In genomic region chr5:107017544-107017943, GRCm38 (mm10) we compare ENCODE assay signal across 13 mouse cellular contexts. TPM values are rescaled to one million over a fixed set of nuclear protein-coding genes. Genes with fewer than 3 reads are reported as not detected.
A peak's percentile ranks its signal among the peaks of the same experiment; 100 is the strongest.
DNase-seq lines count a peak whose midpoint lies in the region; ATAC-seq and TF ChIP-seq lines count a peak whose summit lies in the region.
"Had no signal": no experiment of that assay in that cellular context is flagged by ENCODE, and none has a peak within 500 bp of the region (broad histone marks: within the 10 kb centered on the region; RNA-seq: fewer than 3 reads in every experiment).

No protein-coding gene starts in this region.

- WGBS in lung, postnatal 0 days: 68% methylated on average over 2 of the region's 2 CpGs

- intact Hi-C loops in gastrocnemius, adult 2 months (cut with DNase I): no loop called here
- intact Hi-C loops in left cerebral cortex, postnatal 10 days (cut with DNase I): no loop called here

- no peaks in the 10 kb centered on the region for H3K27me3 ChIP-seq in lung, postnatal 0 days (replicated peaks; ENCODE audit: insufficient read depth, low read length)
- H3K27me3 ChIP-seq: heart, embryonic 15.5 days had no signal

- no peak overlapping the region for H3K27ac ChIP-seq in gastrocnemius, adult 2 months
- H3K27ac ChIP-seq in lung, postnatal 0 days (ENCODE audit: low read length): no peak overlapping the region
- H3K27ac ChIP-seq: heart, embryonic 15.5 days had no signal

- no peaks in the 10 kb centered on the region for H3K9me3 ChIP-seq in lung, postnatal 0 days (ENCODE audit: low read length)
- H3K9me3 ChIP-seq: heart, embryonic 15.5 days had no signal

- no peak for ATAC-seq in lung, postnatal 0 days
- ATAC-seq in megakaryocyte progenitor cell, adult 5-6 weeks (replicated peaks; ENCODE audit: poor library complexity): peak; percentile 23; the same call in 1 of the 2 replicates
- ATAC-seq: midbrain, embryonic 16.5 days had no signal

- no peak overlapping the region for H3K4me3 ChIP-seq in gastrocnemius, adult 2 months
- H3K4me3 ChIP-seq in lung, postnatal 0 days (ENCODE audit: low read depth, low read length): no peak overlapping the region
- H3K4me3 ChIP-seq: heart, embryonic 15.5 days had no signal

- no peak for DNase-seq in gastrocnemius, adult 2 months
- no peak for DNase-seq in gastrocnemius, postnatal 4 days (ENCODE audit: low spot score in 2 of 2)
- DNase-seq in lung, postnatal 0 days (ENCODE audit: low spot score): no peak
- no peak for DNase-seq in lung, postnatal 10 days
- peak; percentile 54 for DNase-seq in R1 (ENCODE audit: low read depth, low spot score)
- DNase-seq in left cerebral cortex, postnatal 10 days (ENCODE audit: extremely low spot score in 1 of 2, low spot score in 2 of 2): no peak
- no peak for DNase-seq in left cerebral cortex, adult 18-20 months (ENCODE audit: low spot score in 2 of 2)
- DNase-seq: adrenal gland, adult 8-10 months; cerebellum, postnatal 25 days; kidney, adult 9 months had no signal

- no peaks in the 10 kb centered on the region for H3K36me3 ChIP-seq in lung, postnatal 0 days (ENCODE audit: insufficient read depth, low read length)
- H3K36me3 ChIP-seq: heart, embryonic 15.5 days had no signal

- no peak overlapping the region for H3K4me2 ChIP-seq in lung, postnatal 0 days (replicated peaks; ENCODE audit: low read depth, low read length)
- H3K4me2 ChIP-seq: heart, embryonic 15.5 days had no signal

- peaks cover 20% of the 10 kb centered on the region; the same call in 1 of the 2 replicates for H3K4me1 ChIP-seq in lung, postnatal 0 days (ENCODE audit: insufficient read depth, low read depth, low read length)

- no peak overlapping the region for H3K9ac ChIP-seq in lung, postnatal 0 days (replicated peaks; ENCODE audit: low read depth)
- H3K9ac ChIP-seq: heart, embryonic 15.5 days had no signal

- TF ChIP-seq EP300 in lung, postnatal 0 days (IDR thresholded peaks at IDR 0.05): no peak

- TF ChIP-seq CTCF in gastrocnemius, adult 2 months (IDR thresholded peaks at IDR 0.05): peak; percentile 44
- peak; percentile 50 for TF ChIP-seq CTCF in lung, postnatal 0 days (IDR thresholded peaks at IDR 0.05)

RNA-seq across cellular contexts. Expression of gene Cdc7, which starts 53.4 kb away (rescaled TPM):
- total RNA-seq in gastrocnemius, adult 2 months (2021): under 1 TPM; 0.31 to 0.47 TPM
- 1 to 10 TPM; 6.5 to 7.1 TPM for total RNA-seq in gastrocnemius, postnatal 4 days (2021)
- polyA plus RNA-seq in lung, postnatal 0 days (2015; fragmentation: Nextera tagmentation; extraction: Ambion mirVana): 4.3 and 5.2 TPM in 2 replicates
- 31.6 and 38.2 TPM in 2 replicates for total RNA-seq in megakaryocyte progenitor cell, adult 5-6 weeks (2015)
- total RNA-seq in megakaryocyte progenitor cell, adult 5-6 weeks (2017): 30.9 and 42.9 TPM in 2 replicates
- 10 to 100 TPM; 14.0 to 15.9 TPM for total RNA-seq in left cerebral cortex, postnatal 10 days (2021)
- total RNA-seq in left cerebral cortex, adult 18-20 months (2021): 10 to 100 TPM; 12.4 to 15.4 TPM

Comparison
In these comparisons a context has a peak if more than half of its experiments do, and no peak if none do; other contexts are left out.
1. RNA of gene Cdc7, which starts 53.4 kb away (total RNA-seq): 30.9 to 42.9 TPM in megakaryocyte progenitor cell, adult 5-6 weeks, 14.0 to 15.9 TPM in left cerebral cortex, postnatal 10 days, 12.4 to 15.4 TPM in left cerebral cortex, adult 18-20 months and 6.5 to 7.1 TPM in gastrocnemius, postnatal 4 days; 0.31 to 0.47 TPM in gastrocnemius, adult 2 months; every median in the first group is over 4 times any median in the second.